Mouse (Mus musculus): ENCODE measurements around the gene Syngr4.

GRCm38 (mm10) chr7:45850661-45851060 is 45.9 kb downstream of the Syngr4 start:
- no peak for TF ChIP-seq POLR2A (IDR thresholded peaks at IDR 0.05; ENCODE audit: low read depth, low read length)
- no peak for TF ChIP-seq CTCF (IDR thresholded peaks at IDR 0.05; ENCODE audit: extremely low read depth, insufficient read length, insufficient replicate concordance, low read depth, low read length)

All from small intestine, adult 2 months (tissue).